In the genomic region with DNA sequence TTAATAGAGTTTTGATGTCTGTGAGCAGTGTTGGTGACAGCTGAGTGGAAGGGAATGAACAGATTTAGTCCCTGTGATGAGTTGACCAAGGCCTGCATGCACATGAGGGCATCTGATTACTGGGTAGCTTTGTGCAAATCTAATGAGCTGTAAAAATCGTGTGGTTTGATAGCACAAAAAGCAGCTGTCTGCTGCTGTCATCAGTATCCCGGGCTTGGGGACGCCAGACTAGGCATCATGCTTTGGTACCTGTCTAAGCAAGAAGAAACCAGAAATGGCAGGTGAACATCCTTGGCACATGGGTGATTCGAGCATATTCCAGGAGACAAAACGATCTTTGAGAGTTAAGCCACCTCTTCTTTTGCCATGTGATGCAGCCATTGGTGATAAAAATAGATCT, we compare ENCODE assay signal across 28 mouse cellular contexts. TPM values are rescaled to one million over a fixed set of nuclear protein-coding genes. Genes with fewer than 3 reads are reported as not detected.
DNase-seq lines count a peak whose midpoint lies in the region; ATAC-seq and TF ChIP-seq lines count a peak whose summit lies in the region.
"Had no signal": no experiment of that assay in that cellular context is flagged by ENCODE, and none has a peak within 500 bp of the region (broad histone marks: within the 10 kb centered on the region; RNA-seq: fewer than 3 reads in every experiment).

No protein-coding gene starts in this region.

- peak overlapping the region; percentile 37; the same call in 1 of the 2 replicates for H3K27ac ChIP-seq in forebrain, embryonic 15.5 days (replicated peaks)
- H3K27ac ChIP-seq in forebrain, embryonic 16.5 days (ENCODE audit: low read length) = no peak overlapping the region
- H3K27ac ChIP-seq in midbrain, embryonic 11.5 days (ENCODE audit: low read depth, low read length) = no peak overlapping the region
- H3K27ac ChIP-seq in midbrain, embryonic 15.5 days = no peak overlapping the region
- H3K27ac ChIP-seq in midbrain, embryonic 14.5 days (replicated peaks; ENCODE audit: low read depth, low read length) = no peak overlapping the region
- no peak overlapping the region for H3K27ac ChIP-seq in intestine, postnatal 0 days (ENCODE audit: low read depth, low read length)
- H3K27ac ChIP-seq: embryonic facial prominence, embryonic 12.5 days; heart, adult 2 months; heart, embryonic 13.5 days; hindbrain, embryonic 15.5 days; limb, embryonic 13.5 days; liver, embryonic 12.5 days; neural tube, embryonic 13.5 days; stomach, embryonic 15.5 days had no signal

- peak; percentile 90 for DNase-seq in midbrain, embryonic 11.5 days (ENCODE audit: low spot score, missing footprints)
- DNase-seq in midbrain, embryonic 14.5 days = peak; percentile 22
- no peak for DNase-seq in thymus, postnatal 25 days
- DNase-seq: adrenal gland, postnatal 10 days; B cell, adult 2 months; cerebellum, adult 8-10 months; cerebellum, postnatal 36 days; gastrocnemius, postnatal 36 days; heart, adult 2 months; heart, postnatal 14 days; lung, adult 2 months; thymus, adult 18-20 months; thymus, postnatal 4 days had no signal

- no peak for ATAC-seq in forebrain, embryonic 15.5 days (replicated peaks)
- no peak for ATAC-seq in forebrain, embryonic 16.5 days
- ATAC-seq in midbrain, embryonic 11.5 days (ENCODE audit: low FRiP score) = no peak
- ATAC-seq in midbrain, embryonic 15.5 days (replicated peaks) = no peak
- no peak for ATAC-seq in midbrain, embryonic 14.5 days (ENCODE audit: low FRiP score, low TSS enrichment)
- ATAC-seq in intestine, postnatal 0 days = no peak
- ATAC-seq: activated CD4-positive, CD25-positive, alpha-beta regulatory T cell, adult 4 months; intestine, embryonic 16.5 days; liver, embryonic 12.5 days had no signal

- no peak overlapping the region for H3K4me2 ChIP-seq in forebrain, embryonic 15.5 days (replicated peaks)
- H3K4me2 ChIP-seq in forebrain, embryonic 16.5 days (ENCODE audit: low read length) = no peak overlapping the region
- H3K4me2 ChIP-seq in midbrain, embryonic 11.5 days = no peak overlapping the region
- no peak overlapping the region for H3K4me2 ChIP-seq in midbrain, embryonic 15.5 days
- no peak overlapping the region for H3K4me2 ChIP-seq in midbrain, embryonic 14.5 days (ENCODE audit: low read length)
- H3K4me2 ChIP-seq in intestine, postnatal 0 days (replicated peaks; ENCODE audit: low read depth) = no peak overlapping the region
- H3K4me2 ChIP-seq: embryonic facial prominence, embryonic 12.5 days; heart, embryonic 13.5 days; hindbrain, embryonic 15.5 days; limb, embryonic 13.5 days; liver, embryonic 12.5 days; neural tube, embryonic 13.5 days; stomach, embryonic 15.5 days had no signal

- H3K27me3 ChIP-seq in forebrain, embryonic 15.5 days = peaks cover 4% of the 10 kb centered on the region; the same call in 1 of the 2 replicates
- 0 out of 2 replicates have a peak, but pooled peaks cover 5% of the 10 kb centered on the region for H3K27me3 ChIP-seq in forebrain, embryonic 16.5 days (replicated peaks; ENCODE audit: control insufficient read depth, insufficient read depth, low read length)
- peaks cover 71% of the 10 kb centered on the region for H3K27me3 ChIP-seq in midbrain, embryonic 11.5 days (ENCODE audit: control insufficient read depth, insufficient read depth, low read length)
- peaks cover 62% of the 10 kb centered on the region for H3K27me3 ChIP-seq in midbrain, embryonic 15.5 days (replicated peaks)
- H3K27me3 ChIP-seq in midbrain, embryonic 14.5 days (ENCODE audit: control insufficient read depth, insufficient read depth, low read length) = peaks cover 50% of the 10 kb centered on the region
- no peaks in the 10 kb centered on the region for H3K27me3 ChIP-seq in intestine, postnatal 0 days (replicated peaks; ENCODE audit: control insufficient read depth, insufficient read depth, low read length)
- H3K27me3 ChIP-seq: embryonic facial prominence, embryonic 12.5 days; heart, embryonic 13.5 days; limb, embryonic 13.5 days; liver, embryonic 12.5 days; stomach, embryonic 15.5 days had no signal

- TF ChIP-seq CTCF in intestine, postnatal 0 days (IDR thresholded peaks at IDR 0.05; ENCODE audit: low read depth) = no peak

- no peak overlapping the region for H3K4me3 ChIP-seq in forebrain, embryonic 15.5 days
- no peak overlapping the region for H3K4me3 ChIP-seq in forebrain, embryonic 16.5 days (replicated peaks; ENCODE audit: low read length)
- H3K4me3 ChIP-seq in midbrain, embryonic 11.5 days (ENCODE audit: low read depth, low read length) = no peak overlapping the region
- no peak overlapping the region for H3K4me3 ChIP-seq in midbrain, embryonic 15.5 days
- no peak overlapping the region for H3K4me3 ChIP-seq in midbrain, embryonic 14.5 days (replicated peaks; ENCODE audit: low read depth, low read length)
- H3K4me3 ChIP-seq in intestine, postnatal 0 days (ENCODE audit: low read depth, low read length) = no peak overlapping the region
- H3K4me3 ChIP-seq: embryonic facial prominence, embryonic 12.5 days; erythroblast, embryonic 14.5 days; heart, adult 2 months; heart, embryonic 13.5 days; hindbrain, embryonic 15.5 days; limb, embryonic 13.5 days; liver, embryonic 12.5 days; neural tube, embryonic 13.5 days; stomach, embryonic 15.5 days had no signal

- H3K36me3 ChIP-seq in forebrain, embryonic 15.5 days = no peaks in the 10 kb centered on the region
- H3K36me3 ChIP-seq in forebrain, embryonic 16.5 days (ENCODE audit: control insufficient read depth, insufficient read depth) = no peaks in the 10 kb centered on the region
- H3K36me3 ChIP-seq in midbrain, embryonic 11.5 days (ENCODE audit: control insufficient read depth, insufficient read depth, low read length) = no peaks in the 10 kb centered on the region
- H3K36me3 ChIP-seq in midbrain, embryonic 15.5 days (replicated peaks) = 0 out of 2 replicates have a peak, but pooled peaks cover 2% of the 10 kb centered on the region
- H3K36me3 ChIP-seq in midbrain, embryonic 14.5 days (ENCODE audit: control insufficient read depth, insufficient read depth, low read length) = no peaks in the 10 kb centered on the region
- H3K36me3 ChIP-seq in intestine, postnatal 0 days (ENCODE audit: control insufficient read depth, insufficient read depth) = peaks cover 28% of the 10 kb centered on the region
- H3K36me3 ChIP-seq: hindbrain, embryonic 15.5 days; liver, embryonic 12.5 days; neural tube, embryonic 13.5 days had no signal

- WGBS in forebrain, embryonic 15.5 days = 17% methylated on average over 5 of the region's 5 CpGs
- 13% methylated on average over 5 of the region's 5 CpGs for WGBS in forebrain, embryonic 16.5 days
- WGBS in midbrain, embryonic 11.5 days = 18% methylated on average over 5 of the region's 5 CpGs
- WGBS in midbrain, embryonic 15.5 days = 17% methylated on average over 5 of the region's 5 CpGs
- 12% methylated on average over 5 of the region's 5 CpGs for WGBS in midbrain, embryonic 14.5 days
- 75% methylated on average over 5 of the region's 5 CpGs for WGBS in intestine, postnatal 0 days

- peaks cover 11% of the 10 kb centered on the region for H3K4me1 ChIP-seq in forebrain, embryonic 15.5 days
- 0 out of 2 replicates have a peak, but pooled peaks cover 5% of the 10 kb centered on the region for H3K4me1 ChIP-seq in forebrain, embryonic 16.5 days (replicated peaks; ENCODE audit: control insufficient read depth, insufficient read depth, low read length)
- peaks cover 22% of the 10 kb centered on the region for H3K4me1 ChIP-seq in midbrain, embryonic 11.5 days (ENCODE audit: control insufficient read depth, insufficient read depth, low read length)
- H3K4me1 ChIP-seq in midbrain, embryonic 15.5 days = peaks cover 10% of the 10 kb centered on the region
- H3K4me1 ChIP-seq in midbrain, embryonic 14.5 days (ENCODE audit: control insufficient read depth, insufficient read depth, low read length) = 0 out of 2 replicates have a peak, but pooled peaks cover 5% of the 10 kb centered on the region
- no peaks in the 10 kb centered on the region for H3K4me1 ChIP-seq in intestine, postnatal 0 days (replicated peaks; ENCODE audit: control insufficient read depth, insufficient read depth, low read length)
- H3K4me1 ChIP-seq: hindbrain, embryonic 15.5 days; limb, embryonic 13.5 days; liver, embryonic 12.5 days; stomach, embryonic 15.5 days had no signal

- H3K9me3 ChIP-seq in forebrain, embryonic 15.5 days = no peaks in the 10 kb centered on the region
- H3K9me3 ChIP-seq in forebrain, embryonic 16.5 days (ENCODE audit: control insufficient read depth, low read length) = no peaks in the 10 kb centered on the region
- no peaks in the 10 kb centered on the region for H3K9me3 ChIP-seq in midbrain, embryonic 11.5 days (ENCODE audit: control insufficient read depth, low read length)
- no peaks in the 10 kb centered on the region for H3K9me3 ChIP-seq in midbrain, embryonic 15.5 days
- H3K9me3 ChIP-seq in midbrain, embryonic 14.5 days (ENCODE audit: control insufficient read depth, low read length) = no peaks in the 10 kb centered on the region
- no peaks in the 10 kb centered on the region for H3K9me3 ChIP-seq in intestine, postnatal 0 days (ENCODE audit: control insufficient read depth)
- H3K9me3 ChIP-seq: embryonic facial prominence, embryonic 12.5 days; heart, embryonic 13.5 days; hindbrain, embryonic 15.5 days; limb, embryonic 13.5 days; liver, embryonic 12.5 days; neural tube, embryonic 13.5 days; stomach, embryonic 15.5 days had no signal

- H3K9ac ChIP-seq in forebrain, embryonic 15.5 days (replicated peaks) = no peak overlapping the region
- H3K9ac ChIP-seq in forebrain, embryonic 16.5 days (replicated peaks; ENCODE audit: low read depth, low read length) = no peak overlapping the region
- no peak overlapping the region for H3K9ac ChIP-seq in midbrain, embryonic 11.5 days (ENCODE audit: low read length)
- H3K9ac ChIP-seq in midbrain, embryonic 15.5 days = no peak overlapping the region
- H3K9ac ChIP-seq in midbrain, embryonic 14.5 days (replicated peaks; ENCODE audit: low read length) = no peak overlapping the region
- H3K9ac ChIP-seq in intestine, postnatal 0 days (ENCODE audit: low read depth, low read length) = no peak overlapping the region
- H3K9ac ChIP-seq: embryonic facial prominence, embryonic 12.5 days; heart, embryonic 13.5 days; hindbrain, embryonic 15.5 days; limb, embryonic 13.5 days; liver, embryonic 12.5 days; neural tube, embryonic 13.5 days; stomach, embryonic 15.5 days had no signal

RNA-seq across cellular contexts. Expression of a gene that starts 26.3 kb away (rescaled TPM):
- polyA plus RNA-seq in forebrain, embryonic 15.5 days (2015; fragmentation: Nextera tagmentation; extraction: Ambion mirVana) = 0.68 and 0.75 TPM in 2 replicates
- polyA plus RNA-seq in forebrain, embryonic 16.5 days (2015; fragmentation: Nextera tagmentation; extraction: Ambion mirVana) = 1.1 and 1.4 TPM in 2 replicates
- polyA plus RNA-seq in midbrain, embryonic 11.5 days (2014; fragmentation: Nextera tagmentation; extraction: Ambion mirVana) = 48.3 and 54.7 TPM in 2 replicates
- 3.9 and 7.2 TPM in 2 replicates for polyA plus RNA-seq in midbrain, embryonic 15.5 days (2015; fragmentation: Nextera tagmentation; extraction: Ambion mirVana)
- 8.0 and 9.0 TPM in 2 replicates for polyA plus RNA-seq in midbrain, embryonic 14.5 days (2014; fragmentation: Nextera tagmentation; extraction: Ambion mirVana)
- 0.31 and 0.86 TPM in 2 replicates for polyA plus RNA-seq in intestine, postnatal 0 days (2015; fragmentation: Nextera tagmentation; extraction: Ambion mirVana)
- polyA plus RNA-seq: activated CD4-positive, CD25-positive, alpha-beta regulatory T cell, adult 4 months; erythroblast, embryonic 14.5 days; kidney, embryonic 14.5 days had no signal
